Mouse (Mus musculus): ENCODE results near the gene Rrbp1. TPM values are rescaled to one million over a fixed set of nuclear protein-coding genes. Genes with fewer than 3 reads are reported as not detected.

Rrbp1 gene
- polyA plus RNA-seq, 1 experiment from 2014 or later, result 34.8 TPM

DNA sequence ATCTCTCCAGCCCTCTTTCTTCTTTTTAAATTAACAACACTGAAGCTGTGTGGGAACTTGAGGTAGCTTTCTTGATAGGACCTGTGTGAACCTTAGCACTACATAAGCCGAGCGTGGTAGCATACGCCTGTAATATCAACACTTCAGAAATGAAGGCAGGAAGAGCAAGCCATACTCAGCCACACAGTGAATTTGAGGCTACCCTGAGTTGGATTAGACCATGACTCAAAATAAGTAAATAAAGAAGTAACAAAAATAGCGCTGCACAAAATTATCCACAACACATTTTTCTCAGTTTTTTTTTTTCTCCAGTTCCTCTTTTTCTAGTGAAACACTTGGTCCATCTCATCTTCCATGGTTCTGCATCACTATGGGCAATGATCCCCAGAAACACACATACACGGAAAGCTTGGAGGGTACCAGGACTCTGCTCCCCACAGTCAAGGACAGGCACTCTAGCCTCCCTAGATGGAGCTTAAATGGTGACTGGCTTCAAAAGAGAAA lies 35.9 kb downstream of the Rrbp1 start:
- DNase-seq (ENCODE audit: low spot score), result no peak
- no peak overlapping the region for H3K4me3 ChIP-seq (replicated peaks; ENCODE audit: low read length)
- H3K9me3 ChIP-seq (ENCODE audit: control insufficient read depth, low read length), result no peaks in the 10 kb centered on the region
- 99% methylated on average over 5 of the region's 5 CpGs for WGBS
- H3K27me3 ChIP-seq (ENCODE audit: control insufficient read depth, insufficient read depth, low read length), result no peaks in the 10 kb centered on the region
- no peak overlapping the region for H3K4me2 ChIP-seq (replicated peaks)
- no peak overlapping the region for H3K9ac ChIP-seq
- H3K36me3 ChIP-seq (replicated peaks; ENCODE audit: control insufficient read depth, insufficient read depth), result peaks cover 23% of the 10 kb centered on the region
- no peak overlapping the region for H3K27ac ChIP-seq
- H3K4me1 ChIP-seq (replicated peaks; ENCODE audit: control insufficient read depth, insufficient read depth, low read length), result no peaks in the 10 kb centered on the region
- ATAC-seq (ENCODE audit: low FRiP score), result no peak

DNA sequence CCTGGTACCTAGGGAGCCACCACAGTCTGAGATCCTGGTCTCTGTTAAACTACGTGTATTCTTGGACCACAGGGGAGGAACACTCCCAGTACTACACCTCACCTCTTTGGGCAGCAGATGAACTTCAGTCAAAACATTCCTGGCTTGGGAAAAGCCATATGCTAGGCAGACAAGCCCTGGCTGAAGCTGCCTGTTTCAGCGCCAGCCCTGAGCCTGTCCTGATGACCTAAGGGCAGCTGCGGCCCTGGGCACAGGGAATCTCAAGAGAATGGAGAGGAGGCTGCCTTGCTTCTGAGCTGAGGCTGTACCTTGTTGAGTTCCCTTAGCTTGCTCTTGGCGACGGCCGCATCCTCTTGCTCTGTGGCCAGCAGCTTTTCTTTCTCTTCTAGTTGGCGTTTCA lies 37.9 kb downstream of the Rrbp1 start:
- no peaks in the 10 kb centered on the region for H3K4me1 ChIP-seq (replicated peaks; ENCODE audit: control insufficient read depth, insufficient read depth, low read length)
- H3K9ac ChIP-seq, result no peak overlapping the region
- H3K9me3 ChIP-seq (ENCODE audit: control insufficient read depth, low read length), result no peaks in the 10 kb centered on the region
- WGBS, result 91% methylated on average over 7 of the region's 7 CpGs
- ATAC-seq (ENCODE audit: low FRiP score) (no peak), DNase-seq (ENCODE audit: low spot score) (no peak)
- H3K4me3 ChIP-seq (replicated peaks; ENCODE audit: low read length), result no peak overlapping the region
- peaks cover 41% of the 10 kb centered on the region for H3K36me3 ChIP-seq (replicated peaks; ENCODE audit: control insufficient read depth, insufficient read depth)
- H3K27ac ChIP-seq, result no peak overlapping the region
- H3K27me3 ChIP-seq (ENCODE audit: control insufficient read depth, insufficient read depth, low read length), result no peaks in the 10 kb centered on the region
- H3K4me2 ChIP-seq (replicated peaks), result no peak overlapping the region

DNA sequence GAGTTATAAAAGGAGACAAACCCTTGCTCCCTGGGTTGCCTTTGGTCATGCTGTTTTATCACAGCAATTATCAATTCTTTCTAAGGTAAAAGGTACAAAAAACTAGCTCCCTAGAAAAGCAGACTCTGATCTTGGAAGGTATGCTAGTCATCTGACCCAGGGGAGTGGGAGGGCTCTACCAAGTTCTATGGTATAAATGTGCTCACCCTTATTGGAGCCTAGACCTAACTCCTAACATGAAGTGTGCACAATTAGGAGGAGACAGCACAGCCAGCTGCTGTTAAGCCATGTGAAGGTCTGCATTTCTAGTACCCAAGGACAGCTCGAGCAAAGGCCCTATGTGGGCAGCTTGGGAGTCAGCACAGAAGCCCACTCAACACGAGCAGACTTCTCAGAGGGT lies 39.2 kb downstream of the Rrbp1 start:
- Histone ChIP-seq H3K36me3 (replicated peaks; ENCODE audit: control insufficient read depth, insufficient read depth) (peaks cover 50% of the 10 kb centered on the region), H3K4me2 (replicated peaks) (no peak overlapping the region)
- WGBS, result 88% methylated on average over 2 of the region's 2 CpGs

DNA sequence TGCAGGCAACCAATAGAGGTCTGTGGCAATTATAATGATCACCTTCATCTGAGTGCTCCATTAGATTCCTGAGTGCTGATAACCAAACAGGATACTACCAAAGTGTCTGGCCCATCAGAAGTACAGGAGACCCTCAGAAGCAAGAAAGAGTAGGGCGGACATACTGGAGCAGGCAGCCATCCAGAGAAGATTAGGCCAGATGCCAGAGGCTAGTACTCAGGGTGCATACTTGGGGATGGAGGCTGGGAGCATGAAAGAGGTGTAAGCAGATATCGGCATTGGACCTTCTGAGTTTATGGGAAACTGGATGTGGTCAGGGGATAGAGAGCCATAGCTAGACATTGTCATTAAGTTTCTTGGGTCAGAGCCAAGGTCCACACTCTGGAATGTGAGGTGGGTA lies 40.2 kb downstream of the Rrbp1 start:
- no peak overlapping the region for H3K4me2 ChIP-seq (replicated peaks)
- no peaks in the 10 kb centered on the region for H3K4me1 ChIP-seq (replicated peaks; ENCODE audit: control insufficient read depth, insufficient read depth, low read length)
- whole genome bisulfite sequencing, result 100% methylated on average over 2 of the region's 2 CpGs
- H3K9me3 ChIP-seq (ENCODE audit: control insufficient read depth, low read length), result no peaks in the 10 kb centered on the region
- no peak for DNase-seq (ENCODE audit: low spot score)
- H3K27me3 ChIP-seq (ENCODE audit: control insufficient read depth, insufficient read depth, low read length), result no peaks in the 10 kb centered on the region
- no peak overlapping the region for H3K27ac ChIP-seq
- no peak overlapping the region for H3K4me3 ChIP-seq (replicated peaks; ENCODE audit: low read length)
- H3K36me3 ChIP-seq (replicated peaks; ENCODE audit: control insufficient read depth, insufficient read depth), result peaks cover 61% of the 10 kb centered on the region
- ATAC-seq (ENCODE audit: low FRiP score), result no peak
- no peak overlapping the region for H3K9ac ChIP-seq

More for the DNA sequence above, 39.2 kb downstream of the Rrbp1 start:
- Histone ChIP-seq H3K4me3 (replicated peaks; ENCODE audit: low read length) (no peak overlapping the region), H3K4me1 (replicated peaks; ENCODE audit: control insufficient read depth, insufficient read depth, low read length) (no peaks in the 10 kb centered on the region), H3K27ac (no peak overlapping the region), H3K9me3 (ENCODE audit: control insufficient read depth, low read length) (no peaks in the 10 kb centered on the region), H3K9ac (no peak overlapping the region), H3K27me3 (ENCODE audit: control insufficient read depth, insufficient read depth, low read length) (no peaks in the 10 kb centered on the region)
- no peak for DNase-seq (ENCODE audit: low spot score)
- ATAC-seq (ENCODE audit: low FRiP score), result no peak

DNA sequence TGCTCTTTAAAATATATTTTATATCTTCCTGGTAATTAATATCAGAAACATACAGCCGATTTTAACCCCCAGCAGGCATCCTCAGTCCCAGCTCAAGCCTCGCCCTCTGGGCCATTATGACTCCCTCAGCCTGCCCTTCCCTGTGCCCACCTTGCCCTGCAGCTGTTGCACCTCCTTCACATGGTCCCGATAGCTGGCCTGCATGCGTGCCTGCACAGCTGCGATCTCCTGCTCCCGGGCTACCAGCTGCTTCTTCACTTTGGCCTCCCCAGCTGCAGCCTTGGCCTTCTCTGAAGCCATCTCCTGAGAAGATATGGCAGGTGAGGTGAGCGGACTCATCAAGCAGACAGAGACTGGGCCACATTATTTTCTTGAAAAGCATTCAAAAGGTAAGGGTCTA lies 41.8 kb downstream of the Rrbp1 start:
- DNase-seq (ENCODE audit: low spot score) (no peak), ATAC-seq (ENCODE audit: low FRiP score) (no peak)
- 97% methylated on average over 7 of the region's 7 CpGs for WGBS
- Histone ChIP-seq H3K4me1 (replicated peaks; ENCODE audit: control insufficient read depth, insufficient read depth, low read length) (no peaks in the 10 kb centered on the region), H3K9ac (no peak overlapping the region), H3K27ac (no peak overlapping the region), H3K9me3 (ENCODE audit: control insufficient read depth, low read length) (no peaks in the 10 kb centered on the region), H3K4me3 (replicated peaks; ENCODE audit: low read length) (no peak overlapping the region), H3K4me2 (replicated peaks) (no peak overlapping the region), H3K36me3 (replicated peaks; ENCODE audit: control insufficient read depth, insufficient read depth) (peaks cover 76% of the 10 kb centered on the region), H3K27me3 (ENCODE audit: control insufficient read depth, insufficient read depth, low read length) (no peaks in the 10 kb centered on the region)

DNA sequence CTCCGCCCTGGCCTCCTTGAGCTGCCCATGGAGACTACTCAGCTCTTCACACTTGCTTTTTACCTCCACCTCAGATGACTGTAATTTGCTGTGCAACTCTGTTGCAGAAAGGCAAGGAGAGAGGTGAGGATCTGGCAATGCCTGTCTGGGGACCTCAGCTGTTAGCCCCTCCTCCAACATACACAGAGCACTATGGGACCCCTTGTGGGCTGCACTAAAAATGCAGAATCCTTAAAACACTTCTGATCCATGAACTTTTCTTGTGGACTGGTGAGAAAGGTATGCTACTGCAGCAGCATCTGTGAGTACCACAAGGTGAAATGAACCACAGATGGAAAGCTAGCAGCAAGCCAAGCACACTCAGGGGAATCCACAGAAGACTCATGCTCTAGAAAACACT lies 47.7 kb downstream of the Rrbp1 start:
- 89% methylated on average over 1 of the region's 1 CpGs for WGBS
- Histone ChIP-seq H3K4me3 (replicated peaks; ENCODE audit: low read length) (no peak overlapping the region), H3K27me3 (ENCODE audit: control insufficient read depth, insufficient read depth, low read length) (no peaks in the 10 kb centered on the region), H3K9me3 (ENCODE audit: control insufficient read depth, low read length) (no peaks in the 10 kb centered on the region), H3K4me2 (replicated peaks) (no peak overlapping the region), H3K4me1 (replicated peaks; ENCODE audit: control insufficient read depth, insufficient read depth, low read length) (no peaks in the 10 kb centered on the region), H3K27ac (no peak overlapping the region), H3K9ac (no peak overlapping the region), H3K36me3 (replicated peaks; ENCODE audit: control insufficient read depth, insufficient read depth) (peaks cover 71% of the 10 kb centered on the region)
- ATAC-seq (ENCODE audit: low FRiP score), result no peak
- no peak for DNase-seq (ENCODE audit: low spot score)

DNA sequence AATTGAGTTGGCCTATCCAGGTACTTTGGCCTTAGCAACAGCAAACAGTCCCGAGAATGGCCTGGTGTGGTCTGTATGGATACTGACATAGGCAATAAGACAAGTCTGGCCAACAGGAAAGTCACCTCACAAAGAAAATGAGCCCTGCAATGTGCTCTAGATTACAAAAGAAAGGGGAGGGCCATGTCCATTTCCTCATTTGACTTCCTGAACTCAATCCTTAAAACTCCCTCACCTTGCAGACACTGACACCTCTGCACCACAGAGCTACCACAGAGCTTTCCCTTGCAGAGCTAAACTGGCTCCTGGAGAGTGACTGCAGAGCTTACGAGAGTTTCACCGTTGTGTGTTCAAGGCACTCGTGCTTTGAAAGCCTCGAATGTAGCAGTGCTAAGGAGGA lies 48.9 kb downstream of the Rrbp1 start:
- Histone ChIP-seq H3K9ac (no peak overlapping the region), H3K27ac (no peak overlapping the region), H3K36me3 (replicated peaks; ENCODE audit: control insufficient read depth, insufficient read depth) (peaks cover 75% of the 10 kb centered on the region), H3K4me2 (replicated peaks) (no peak overlapping the region), H3K27me3 (ENCODE audit: control insufficient read depth, insufficient read depth, low read length) (no peaks in the 10 kb centered on the region), H3K4me1 (replicated peaks; ENCODE audit: control insufficient read depth, insufficient read depth, low read length) (no peaks in the 10 kb centered on the region), H3K4me3 (replicated peaks; ENCODE audit: low read length) (no peak overlapping the region), H3K9me3 (ENCODE audit: control insufficient read depth, low read length) (no peaks in the 10 kb centered on the region)
- ATAC-seq (ENCODE audit: low FRiP score), result no peak
- WGBS, result 96% methylated on average over 5 of the region's 5 CpGs
- no peak for DNase-seq (ENCODE audit: low spot score)

DNA sequence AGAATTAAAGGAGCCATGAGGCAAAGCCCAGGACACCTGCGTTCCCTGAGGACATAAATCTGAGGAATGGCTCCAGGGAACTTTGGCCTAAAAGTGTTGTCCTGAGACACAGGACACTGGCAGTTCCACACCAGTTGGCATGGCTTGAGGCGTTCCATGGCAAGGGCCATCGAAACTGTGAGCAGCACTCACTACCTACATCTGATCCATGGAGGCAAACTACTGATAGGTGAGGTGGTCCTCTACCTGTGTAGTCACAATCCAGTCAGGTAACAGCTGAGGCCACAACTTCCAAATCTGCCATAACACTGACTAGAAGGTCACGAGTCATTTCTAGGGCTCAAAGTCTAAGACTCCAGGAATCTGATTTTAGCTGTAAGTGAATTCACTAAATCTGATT lies 55.3 kb downstream of the Rrbp1 start:
- WGBS, result 98% methylated on average over 4 of the region's 4 CpGs
- H3K36me3 ChIP-seq (replicated peaks; ENCODE audit: control insufficient read depth, insufficient read depth), result peaks cover 75% of the 10 kb centered on the region
- H3K9ac ChIP-seq, result no peak overlapping the region
- H3K4me3 ChIP-seq (replicated peaks; ENCODE audit: low read length), result no peak overlapping the region
- H3K27ac ChIP-seq, result no peak overlapping the region
- ATAC-seq (ENCODE audit: low FRiP score) (no peak), DNase-seq (ENCODE audit: low spot score) (no peak)
- H3K4me1 ChIP-seq (replicated peaks; ENCODE audit: control insufficient read depth, insufficient read depth, low read length), result no peaks in the 10 kb centered on the region
- H3K9me3 ChIP-seq (ENCODE audit: control insufficient read depth, low read length), result no peaks in the 10 kb centered on the region
- no peaks in the 10 kb centered on the region for H3K27me3 ChIP-seq (ENCODE audit: control insufficient read depth, insufficient read depth, low read length)
- no peak overlapping the region for H3K4me2 ChIP-seq (replicated peaks)

DNA sequence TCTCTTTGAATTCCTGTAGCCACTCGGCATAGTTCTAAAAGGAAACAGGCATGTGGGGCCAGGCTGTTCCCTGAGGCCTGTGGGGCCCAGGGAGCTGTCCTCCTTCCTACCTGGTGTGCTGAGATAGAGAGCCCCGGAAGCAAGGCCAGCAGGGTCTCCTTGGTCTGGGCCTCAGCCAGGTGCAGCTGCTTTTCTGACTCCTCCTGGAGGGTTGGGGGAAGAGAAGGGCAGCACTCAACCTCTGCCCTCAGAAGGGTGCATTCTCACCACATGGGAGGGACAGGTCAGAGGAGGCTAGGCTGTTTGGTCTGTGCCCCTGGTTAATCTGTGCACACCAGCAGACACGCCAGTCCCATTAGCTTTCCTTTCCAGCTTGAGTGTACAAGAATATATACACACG lies 56.1 kb downstream of the Rrbp1 start:
- Histone ChIP-seq H3K4me2 (replicated peaks) (no peak overlapping the region), H3K9ac (no peak overlapping the region), H3K9me3 (ENCODE audit: control insufficient read depth, low read length) (no peaks in the 10 kb centered on the region), H3K4me3 (replicated peaks; ENCODE audit: low read length) (no peak overlapping the region), H3K4me1 (replicated peaks; ENCODE audit: control insufficient read depth, insufficient read depth, low read length) (no peaks in the 10 kb centered on the region), H3K36me3 (replicated peaks; ENCODE audit: control insufficient read depth, insufficient read depth) (peaks cover 79% of the 10 kb centered on the region), H3K27me3 (ENCODE audit: control insufficient read depth, insufficient read depth, low read length) (no peaks in the 10 kb centered on the region), H3K27ac (no peak overlapping the region)
- WGBS, result 89% methylated on average over 4 of the region's 4 CpGs
- no peak for ATAC-seq (ENCODE audit: low FRiP score)
- DNase-seq (ENCODE audit: low spot score), result no peak

DNA sequence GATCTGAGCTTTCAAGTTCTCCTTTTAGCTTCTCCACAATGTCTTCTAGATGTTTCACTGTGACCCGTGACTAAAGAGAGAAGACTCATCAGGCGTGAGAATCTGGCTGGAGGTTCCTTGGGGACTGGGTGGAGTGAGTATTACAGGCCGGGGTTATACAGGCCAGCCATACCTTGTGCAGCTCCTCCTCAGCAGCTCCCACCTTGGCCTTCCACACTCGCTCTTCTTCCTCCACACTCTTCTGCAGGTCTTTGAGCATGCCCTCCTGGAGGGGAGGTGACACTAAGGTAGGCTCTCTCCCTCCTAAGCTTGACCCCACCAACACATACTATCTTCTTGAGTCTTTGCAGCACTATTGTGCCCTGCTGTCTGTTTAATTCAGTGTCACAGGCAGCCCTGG lies 57.1 kb downstream of the Rrbp1 start:
- no peaks in the 10 kb centered on the region for H3K9me3 ChIP-seq (ENCODE audit: control insufficient read depth, low read length)
- peaks cover 90% of the 10 kb centered on the region for H3K36me3 ChIP-seq (replicated peaks; ENCODE audit: control insufficient read depth, insufficient read depth)
- no peak overlapping the region for H3K4me2 ChIP-seq (replicated peaks)
- H3K27ac ChIP-seq, result no peak overlapping the region
- no peak overlapping the region for H3K4me3 ChIP-seq (replicated peaks; ENCODE audit: low read length)
- ATAC-seq (ENCODE audit: low FRiP score), result no peak
- no peaks in the 10 kb centered on the region for H3K4me1 ChIP-seq (replicated peaks; ENCODE audit: control insufficient read depth, insufficient read depth, low read length)
- H3K27me3 ChIP-seq (ENCODE audit: control insufficient read depth, insufficient read depth, low read length), result no peaks in the 10 kb centered on the region
- H3K9ac ChIP-seq, result no peak overlapping the region
- WGBS, result 92% methylated on average over 4 of the region's 4 CpGs
- no peak for DNase-seq (ENCODE audit: low spot score)

Data from hindbrain, embryonic 14.5 days (tissue).